Mouse (Mus musculus) kidney, postnatal 14 days (tissue): ENCODE measurements around the gene Fbxo46.
"Not testable (repeated sequence)": the region's sequence is repeated elsewhere in the genome, so short reads cannot be mapped to it uniquely, and the experiment has no call there.

Experiments used
- DNase-seq: peaks from one replicate; pipeline ENCODE4 v3.0.0; 2022; ENCODE audit warnings: mixed read lengths

Gene Fbxo46

GRCm38 (mm10) chr7:19136673-19137334 is 17.1 kb downstream of the Fbxo46 start:
- DNase-seq: no peak

GRCm38 (mm10) chr7:19137380-19137779 is 17.7 kb downstream of the Fbxo46 start:
- DNase-seq: peak; percentile 60

DNA sequence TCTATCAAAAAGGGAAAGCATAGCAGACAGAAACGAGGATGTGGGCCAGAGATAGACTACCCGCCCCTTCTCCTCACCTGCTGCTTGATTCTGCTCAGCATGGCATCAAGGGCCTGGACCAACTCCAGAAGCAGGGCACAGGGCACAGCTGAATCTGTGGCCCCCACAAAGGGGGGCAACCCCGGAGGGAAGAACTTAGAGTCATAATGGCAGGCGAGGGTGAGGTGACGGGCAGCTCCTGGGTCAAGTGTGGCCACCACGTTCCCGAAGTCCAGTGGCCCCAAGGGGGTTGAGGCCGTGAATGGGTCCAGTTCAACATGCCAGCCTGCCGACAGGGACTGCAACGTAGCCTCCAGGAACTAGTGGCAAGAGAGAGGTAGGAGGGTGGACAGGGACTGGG is 27.1 kb downstream of the Fbxo46 start:
- no peak for DNase-seq

- DNase-seq: no peak
Observed at GRCm38 (mm10) chr7:19147497-19148045, 27.9 kb downstream of the Fbxo46 start.

- DNase-seq: no peak
Observed at GRCm38 (mm10) chr7:19148180-19148874, 28.7 kb downstream of the Fbxo46 start.

- DNase-seq: peak; percentile 99
Observed at GRCm38 (mm10) chr7:19148875-19149541, 29.3 kb downstream of the Fbxo46 start, which contains the start of gene Qpctl. Gene Qpctl, minus strand, starts transcription at chr7:19149291.

- DNase-seq: peak; percentile 98
Observed at GRCm38 (mm10) chr7:19149626-19150025, 30.0 kb downstream of the Fbxo46 start, which contains the start of gene Snrpd2. Gene Snrpd2, plus strand, starts transcription at chr7:19149722.

DNA sequence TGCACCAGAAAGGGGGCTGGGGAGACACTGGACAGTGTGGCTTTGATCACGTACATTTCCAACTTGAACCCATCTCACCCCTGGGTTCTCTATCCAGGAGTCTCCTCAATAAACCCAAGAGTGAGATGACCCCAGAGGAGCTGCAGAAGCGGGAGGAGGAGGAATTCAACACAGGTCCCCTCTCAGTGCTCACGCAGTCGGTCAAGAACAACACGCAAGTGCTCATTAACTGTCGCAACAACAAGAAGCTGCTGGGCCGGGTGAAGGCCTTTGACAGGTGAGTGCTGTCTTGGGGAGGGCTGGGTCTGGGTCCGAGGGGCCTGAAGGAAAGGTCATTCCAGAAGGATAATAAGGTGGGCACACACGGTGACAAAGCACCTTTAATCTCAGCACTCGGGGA is 31.5 kb downstream of the Fbxo46 start:
- DNase-seq: not testable (repeated sequence)

GRCm38 (mm10) chr7:19154796-19155195 is 35.1 kb downstream of the Fbxo46 start:
- no peak for DNase-seq

DNA sequence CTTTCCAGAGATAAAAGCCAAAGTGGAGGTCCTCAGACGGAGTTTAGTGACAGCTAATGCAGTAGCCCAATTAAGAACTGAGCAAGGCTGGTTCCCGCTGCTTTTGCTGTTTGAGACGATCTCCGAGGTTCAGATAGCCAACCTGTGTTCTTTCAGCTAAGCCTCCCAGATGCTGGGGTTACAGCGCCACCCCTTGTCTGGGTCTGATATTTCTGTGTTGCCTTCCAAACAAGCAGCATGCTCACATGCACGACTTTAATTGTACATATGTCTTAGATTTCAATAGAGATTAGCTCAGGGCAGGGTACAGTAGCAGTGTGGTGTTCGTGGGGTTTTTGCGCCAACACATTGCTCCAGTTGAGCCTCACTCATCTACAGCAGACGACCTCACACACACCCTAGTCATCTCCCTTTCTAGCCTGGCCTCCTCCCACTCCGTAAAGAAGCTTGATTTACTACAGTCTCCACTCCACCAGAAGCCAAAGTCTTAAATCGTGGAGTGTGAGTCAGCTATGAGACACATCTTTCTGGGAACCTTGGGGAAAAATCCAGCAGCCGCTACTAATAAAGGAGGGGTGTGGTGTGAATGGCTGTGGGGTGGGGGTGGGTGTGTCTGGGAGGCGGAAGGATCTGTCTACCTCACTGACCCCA is 36.3 kb downstream of the Fbxo46 start:
- DNase-seq: no peak

DNA sequence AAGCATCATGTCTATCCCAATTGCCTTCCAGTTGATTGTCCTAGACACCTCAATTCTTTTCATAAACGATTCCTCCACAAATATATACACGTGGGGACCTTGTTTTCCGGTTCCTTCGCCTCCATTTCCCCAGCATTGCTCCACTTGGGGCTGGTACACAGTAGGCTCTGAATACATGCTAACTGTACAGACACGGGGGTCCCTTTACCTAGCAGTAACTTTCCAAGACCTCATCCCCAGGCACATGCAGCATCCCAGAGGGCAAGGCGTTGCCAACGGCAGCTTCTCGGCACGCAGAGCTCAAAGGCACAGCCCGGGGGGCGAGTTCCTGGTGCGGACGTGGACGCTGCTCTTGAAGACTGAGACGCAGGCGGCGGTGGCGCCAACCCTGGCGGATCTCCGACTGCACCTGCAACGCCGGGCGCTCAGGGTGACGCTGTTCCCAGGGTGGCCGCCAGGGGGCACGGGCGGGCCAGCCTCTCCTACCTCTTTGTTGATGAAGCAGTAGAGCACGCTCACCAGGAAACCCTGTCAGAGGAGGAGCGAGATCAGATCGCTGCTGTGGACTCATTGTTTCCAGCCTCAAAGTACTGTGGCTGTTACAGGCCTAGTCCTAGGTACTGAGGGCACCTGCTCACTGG is 37.6 kb downstream of the Fbxo46 start:
- peak; percentile 92 for DNase-seq

DNA sequence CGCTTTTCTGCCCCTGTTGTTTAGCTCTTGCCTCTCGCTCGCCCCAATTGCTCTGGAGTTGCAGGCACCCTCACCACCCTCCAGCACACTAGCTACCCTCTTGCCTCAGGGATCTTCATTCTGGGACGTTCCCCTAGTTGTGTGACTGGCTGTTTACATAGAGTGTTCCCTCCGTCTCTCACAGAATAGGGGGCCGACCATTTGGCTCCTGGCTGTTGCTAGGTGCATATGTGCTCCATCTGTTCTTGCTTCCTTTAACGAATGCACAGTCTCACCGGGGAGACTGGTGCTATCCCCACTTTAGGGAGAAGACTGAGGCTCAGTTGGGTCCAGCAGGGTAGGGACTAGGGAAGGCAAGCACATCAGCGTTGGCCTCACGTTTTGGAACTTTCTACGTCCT is 38.9 kb downstream of the Fbxo46 start:
- no peak for DNase-seq

DNA sequence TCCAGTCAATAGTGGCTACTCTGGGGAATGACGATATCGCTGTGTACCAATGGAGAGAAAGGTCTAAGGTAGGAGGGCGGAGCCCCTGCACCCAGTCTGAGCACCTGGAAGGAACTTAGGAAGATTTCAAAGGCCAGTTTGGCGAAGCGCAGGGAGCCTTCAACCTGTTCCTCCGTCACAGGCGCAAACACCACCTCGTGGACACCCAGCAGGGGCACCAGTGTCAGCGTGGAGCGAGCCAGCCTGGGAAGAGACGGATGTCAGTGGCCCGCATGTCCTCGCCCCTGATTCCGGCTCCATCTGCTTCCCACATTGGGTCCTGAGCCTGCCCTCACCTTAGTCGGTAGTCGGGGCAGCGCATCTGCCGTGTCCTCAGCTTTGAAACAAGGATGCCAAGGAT is 39.8 kb downstream of the Fbxo46 start:
- no peak for DNase-seq

GRCm38 (mm10) chr7:19160115-19160514 is 40.5 kb downstream of the Fbxo46 start:
- DNase-seq: peak; percentile 43

DNA sequence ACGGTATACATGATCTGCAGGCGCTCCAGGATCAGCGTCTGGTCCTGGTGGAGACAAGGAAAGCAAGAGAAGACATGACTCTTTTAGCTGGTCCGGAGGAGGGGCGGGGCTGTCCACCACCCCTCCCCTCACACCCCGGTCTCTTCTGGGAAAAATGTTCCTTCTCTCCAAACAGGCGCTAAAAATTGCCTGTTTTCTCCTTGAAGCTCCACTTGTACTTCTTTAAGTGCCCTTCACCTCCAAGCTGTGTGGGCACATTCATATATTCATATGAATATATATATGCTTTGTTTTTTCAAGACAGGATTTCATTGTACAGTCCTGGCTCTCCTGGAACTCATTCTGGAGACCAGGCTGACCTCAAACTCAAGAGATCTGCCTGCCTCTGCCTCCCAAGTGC is 43.3 kb downstream of the Fbxo46 start:
- DNase-seq: no peak

- no peak for DNase-seq
Observed at GRCm38 (mm10) chr7:19163752-19164151, 44.1 kb downstream of the Fbxo46 start.

DNA sequence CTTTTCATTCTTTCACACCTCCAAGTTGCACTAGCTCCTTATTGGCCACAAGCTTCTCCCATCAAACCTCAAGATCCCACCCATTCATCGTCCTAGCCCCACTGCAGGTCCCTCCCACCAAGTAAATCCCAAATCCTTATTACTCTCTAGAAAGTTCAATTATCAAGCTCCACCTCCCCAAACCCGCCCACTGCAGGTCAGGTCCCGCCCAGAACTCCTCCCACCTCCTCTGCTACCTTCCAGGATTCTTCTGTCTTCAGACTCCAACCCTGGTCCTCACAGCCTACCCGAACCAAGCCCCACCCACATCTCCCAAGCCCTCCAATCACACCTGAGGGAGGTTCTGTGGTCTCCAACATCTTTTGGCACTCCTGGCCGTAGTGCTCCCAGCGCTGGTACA is 44.5 kb downstream of the Fbxo46 start:
- DNase-seq: peak; percentile 49

DNA sequence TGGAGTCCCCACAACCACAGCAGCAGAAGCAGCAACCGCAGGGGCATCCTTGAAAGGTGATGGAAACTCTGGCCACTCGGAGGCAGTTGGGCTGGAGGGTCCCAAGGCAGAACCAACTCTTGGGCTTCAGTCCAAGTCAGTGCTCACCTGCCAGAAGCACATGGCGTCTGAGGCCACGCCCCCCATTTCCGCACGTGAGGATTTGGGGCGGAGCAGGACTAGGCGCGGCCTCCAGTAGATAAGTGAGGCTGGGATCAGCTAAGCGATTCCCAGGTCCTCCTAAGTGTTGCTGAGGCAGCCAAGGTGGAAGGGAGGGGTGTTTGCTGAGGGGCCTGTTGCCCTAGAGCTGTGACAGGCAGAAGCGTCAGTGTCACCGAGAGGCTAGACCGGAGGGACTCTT is 45.3 kb downstream of the Fbxo46 start:
- DNase-seq: no peak

- DNase-seq: no peak
Observed at GRCm38 (mm10) chr7:19165656-19166423, 46.2 kb downstream of the Fbxo46 start, which contains the start of gene Gipr. Gene Gipr, minus strand, starts transcription at chr7:19166127.

DNA sequence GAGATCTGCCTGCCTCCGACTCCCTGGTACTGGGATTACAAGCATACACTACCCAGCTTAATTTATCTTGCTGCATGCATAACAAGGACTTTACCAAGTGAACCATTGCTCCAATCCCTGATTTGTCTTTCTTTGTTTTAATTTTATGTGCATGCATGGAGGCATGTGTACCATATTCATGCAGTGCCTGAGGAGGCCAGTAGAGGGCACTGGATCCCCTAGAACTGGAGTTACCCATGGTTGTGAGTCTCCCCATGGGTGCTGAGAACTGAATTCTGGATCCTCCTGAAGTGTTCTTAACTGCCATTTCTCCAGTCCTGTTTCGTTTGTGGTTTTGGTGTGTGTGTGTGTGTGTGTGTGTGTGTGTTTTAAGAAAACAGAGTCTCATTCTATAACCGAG is 47.3 kb downstream of the Fbxo46 start:
- no peak for DNase-seq

- DNase-seq: no peak
Observed at GRCm38 (mm10) chr7:19169506-19169905, 49.8 kb downstream of the Fbxo46 start.

- DNase-seq: peak; percentile 43
Observed at GRCm38 (mm10) chr7:19170142-19170541, 50.5 kb downstream of the Fbxo46 start.
